Mouse (Mus musculus) layer of hippocampus, adult 2 months (tissue): ENCODE measurements around the gene Hist1h2be. TPM values are rescaled to one million over a fixed set of nuclear protein-coding genes. Genes with fewer than 3 reads are reported as not detected.
A peak's percentile ranks its signal among the peaks of the same experiment; 100 is the strongest.
"Not testable (repeated sequence)": the region's sequence is repeated elsewhere in the genome, so short reads cannot be mapped to it uniquely, and the experiment has no call there.

Experiments used
- DNase-seq, 2 experiments: peaks; one replicate each; pipeline ENCODE4 v3.0.0; 2022; ENCODE audit warnings: low spot score in 2 of 2
- H3K27ac ChIP-seq: fragments of 200-600 bp; 2 replicates; pipeline ENCODE4 v1.8.1; 2022
- H3K4me3 ChIP-seq: fragments of 200-600 bp; 2 replicates; pipeline ENCODE4 v1.8.1; 2022; ENCODE audit warnings: mild to moderate bottlenecking
- CTCF ChIP-seq: fragments of 200-600 bp; conservative IDR thresholded peaks from 2 replicates; pipeline ENCODE4 v1.8.1; 2022; ENCODE audit warnings: antibody characterized with exemption, mild to moderate bottlenecking, moderate library complexity
- total RNA-seq, 2 experiments: library from RNA; stranded (reverse); gene quantifications; 2 replicates each; pipeline ENCODE4 v1.2.3; 2021

The Hist1h2be gene
- total RNA-seq, 2 experiments from 2014 or later: 8.8 to 10.1 TPM

- Histone ChIP-seq H3K4me3 (no peak overlapping the region), H3K27ac (no peak overlapping the region)
- no peak for TF ChIP-seq CTCF
- DNase-seq: no peak
Measured at GRCm38 (mm10) chr13:23605052-23605451, 15.9 kb downstream of the Hist1h2be start.

GRCm38 (mm10) chr13:23604452-23604851 lies 16.5 kb downstream of the Hist1h2be start:
- TF ChIP-seq CTCF: no peak
- H3K4me3 ChIP-seq: no peak overlapping the region
- DNase-seq: no peak
- no peak overlapping the region for H3K27ac ChIP-seq

- no peak overlapping the region for H3K27ac ChIP-seq
- no peak for TF ChIP-seq CTCF
- H3K4me3 ChIP-seq: no peak overlapping the region
- DNase-seq: no peak
Measured at GRCm38 (mm10) chr13:23603182-23603699, 17.7 kb downstream of the Hist1h2be start.

- no peak overlapping the region for H3K4me3 ChIP-seq
- DNase-seq: peak; percentile 76 to 79
- peak; percentile 96 for TF ChIP-seq CTCF
- no peak overlapping the region for H3K27ac ChIP-seq
Measured at GRCm38 (mm10) chr13:23597957-23598356, 23.0 kb downstream of the Hist1h2be start.

- Histone ChIP-seq H3K27ac (no peak overlapping the region), H3K4me3 (no peak overlapping the region)
- DNase-seq: no peak
- no peak for TF ChIP-seq CTCF
Measured at GRCm38 (mm10) chr13:23595622-23596372, 25.1 kb downstream of the Hist1h2be start.

- no peak for TF ChIP-seq CTCF
- no peak overlapping the region for H3K4me3 ChIP-seq
- H3K27ac ChIP-seq: no peak overlapping the region
- DNase-seq: no peak
Measured at GRCm38 (mm10) chr13:23595185-23595584, 25.7 kb downstream of the Hist1h2be start.

- H3K4me3 ChIP-seq: no peak overlapping the region
- TF ChIP-seq CTCF: no peak
- no peak for DNase-seq
- no peak overlapping the region for H3K27ac ChIP-seq
Measured at GRCm38 (mm10) chr13:23593051-23593770, 27.7 kb downstream of the Hist1h2be start.

- Histone ChIP-seq H3K27ac (no peak overlapping the region), H3K4me3 (no peak overlapping the region)
- no peak for DNase-seq
- no peak for TF ChIP-seq CTCF
Measured at GRCm38 (mm10) chr13:23592614-23593013, 28.3 kb downstream of the Hist1h2be start.

GRCm38 (mm10) chr13:23591886-23592285 lies 29.0 kb downstream of the Hist1h2be start:
- DNase-seq, H3K27ac ChIP-seq, H3K4me3 ChIP-seq: not testable (repeated sequence)

- no peak overlapping the region for H3K4me3 ChIP-seq
- no peak overlapping the region for H3K27ac ChIP-seq
- no peak for TF ChIP-seq CTCF
- DNase-seq: no peak
Measured at GRCm38 (mm10) chr13:23591206-23591605, 29.7 kb downstream of the Hist1h2be start.

GRCm38 (mm10) chr13:23586940-23587225 lies 34.0 kb downstream of the Hist1h2be start:
- no peak for TF ChIP-seq CTCF
- no peak overlapping the region for H3K27ac ChIP-seq
- no peak for DNase-seq
- H3K4me3 ChIP-seq: peak overlapping the region; percentile 64; the same call in 1 of the 2 replicates

GRCm38 (mm10) chr13:23586099-23586939 lies 34.6 kb downstream of the Hist1h2be start:
- peak overlapping the region; percentile 95 for H3K27ac ChIP-seq
- peak overlapping the region; percentile 64 for H3K4me3 ChIP-seq
- no peak for TF ChIP-seq CTCF
- no peak for DNase-seq

- Histone ChIP-seq H3K4me3 (peak overlapping the region; percentile 64), H3K27ac (peak overlapping the region; percentile 95)
- DNase-seq: peak; percentile 64 to 84
Measured at GRCm38 (mm10) chr13:23585442-23586098, 35.4 kb downstream of the Hist1h2be start.
